Comparison of ENCODE assay signal across 9 mouse cellular contexts in the genomic region with DNA sequence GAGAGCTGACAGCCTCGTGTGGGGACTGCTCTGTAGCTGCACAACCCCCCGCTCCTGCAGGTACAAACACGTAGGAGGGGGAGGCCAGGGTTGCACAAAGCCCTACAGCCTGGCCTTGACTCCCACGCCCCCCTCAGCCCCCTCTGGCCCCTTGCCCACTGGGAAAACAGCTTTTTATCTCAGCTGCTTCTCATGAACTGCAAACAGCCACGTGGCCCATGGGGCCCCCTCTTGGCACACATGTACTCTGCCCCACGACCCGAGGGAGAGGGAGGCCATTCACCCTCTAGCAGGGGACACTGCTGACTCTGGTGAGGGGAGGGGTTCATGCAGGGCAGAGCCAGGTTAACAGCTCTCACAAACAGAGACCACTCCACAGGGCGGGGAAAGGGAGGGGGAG. TPM values are rescaled to one million over a fixed set of nuclear protein-coding genes. Genes with fewer than 3 reads are reported as not detected.
DNase-seq lines count a peak whose midpoint lies in the region; ATAC-seq and TF ChIP-seq lines count a peak whose summit lies in the region.
"Had no signal": no experiment of that assay in that cellular context is flagged by ENCODE, and none has a peak within 500 bp of the region (broad histone marks: within the 10 kb centered on the region; RNA-seq: fewer than 3 reads in every experiment).

No protein-coding gene starts in this region.

- DNase-seq in heart, adult 9 months (ENCODE audit: low spot score in 2 of 2): no peak
- DNase-seq in lung, postnatal 10 days: peak; percentile 12
- DNase-seq in lung, postnatal 25 days (ENCODE audit: low spot score): no peak
- peak; percentile 89 for DNase-seq in liver, postnatal 0 days
- no peak for DNase-seq in frontal cortex, postnatal 25 days (ENCODE audit: low spot score in 2 of 2)
- no peak for DNase-seq in gastrocnemius, adult 18-20 months (ENCODE audit: low spot score)

- no peaks in the 10 kb centered on the region for H3K27me3 ChIP-seq in heart, embryonic 13.5 days (replicated peaks)
- no peaks in the 10 kb centered on the region for H3K27me3 ChIP-seq in intestine, embryonic 16.5 days (replicated peaks; ENCODE audit: control insufficient read depth, insufficient read depth, low read length)
- H3K27me3 ChIP-seq in liver, postnatal 0 days (ENCODE audit: insufficient read depth, low read length): no peaks in the 10 kb centered on the region

- 29% methylated on average over 8 of the region's 8 CpGs for WGBS in heart, embryonic 13.5 days
- WGBS in intestine, embryonic 16.5 days: 27% methylated on average over 8 of the region's 8 CpGs
- 40% methylated on average over 7 of the region's 8 CpGs for WGBS in liver, postnatal 0 days (ENCODE audit: insufficient replicate concordance)

- H3K4me1 ChIP-seq in heart, embryonic 13.5 days: peaks cover 94% of the 10 kb centered on the region
- peaks cover 82% of the 10 kb centered on the region for H3K4me1 ChIP-seq in intestine, embryonic 16.5 days (ENCODE audit: control insufficient read depth, insufficient read depth, low read length)
- peaks cover 58% of the 10 kb centered on the region for H3K4me1 ChIP-seq in liver, postnatal 0 days (ENCODE audit: insufficient read depth)

- no peak overlapping the region for H3K4me2 ChIP-seq in heart, embryonic 13.5 days
- H3K4me2 ChIP-seq in intestine, embryonic 16.5 days (ENCODE audit: low read depth, low read length): no peak overlapping the region
- H3K4me2 ChIP-seq in liver, postnatal 0 days (ENCODE audit: low read depth, low read length): no peak overlapping the region

- H3K4me3 ChIP-seq in heart, embryonic 13.5 days: no peak overlapping the region
- no peak overlapping the region for H3K4me3 ChIP-seq in intestine, embryonic 16.5 days (ENCODE audit: low read length)
- H3K4me3 ChIP-seq in liver, postnatal 0 days (ENCODE audit: low read depth, low read length): no peak overlapping the region

- no peaks in the 10 kb centered on the region for H3K9me3 ChIP-seq in heart, embryonic 13.5 days
- no peaks in the 10 kb centered on the region for H3K9me3 ChIP-seq in intestine, embryonic 16.5 days (ENCODE audit: control insufficient read depth, low read length)
- no peaks in the 10 kb centered on the region for H3K9me3 ChIP-seq in liver, postnatal 0 days (ENCODE audit: low read length)

- peak overlapping the region; percentile 21; the same call in 1 of the 2 replicates for H3K9ac ChIP-seq in heart, embryonic 13.5 days
- H3K9ac ChIP-seq in intestine, embryonic 16.5 days (ENCODE audit: low read depth, low read length): peak overlapping the region; percentile 61
- no peak overlapping the region for H3K9ac ChIP-seq in liver, postnatal 0 days (replicated peaks)

- peak overlapping the region; percentile 94 for H3K27ac ChIP-seq in heart, embryonic 13.5 days (replicated peaks)
- H3K27ac ChIP-seq in intestine, embryonic 16.5 days (ENCODE audit: low read length): peak overlapping the region; percentile 97
- H3K27ac ChIP-seq in liver, postnatal 0 days (ENCODE audit: low read depth): peak overlapping the region; percentile 92
- H3K27ac ChIP-seq: macrophage had no signal

- ATAC-seq in heart, embryonic 13.5 days (ENCODE audit: extremely low read depth, insufficient number of reproducible peaks, low FRiP score, low TSS enrichment): peak; percentile 41; the same call in 1 of the 2 replicates
- ATAC-seq in intestine, embryonic 16.5 days: peak; percentile 91
- peak; percentile 91 for ATAC-seq in liver, postnatal 0 days

- no peaks in the 10 kb centered on the region for H3K36me3 ChIP-seq in heart, embryonic 13.5 days
- no peaks in the 10 kb centered on the region for H3K36me3 ChIP-seq in intestine, embryonic 16.5 days (ENCODE audit: control insufficient read depth, insufficient read depth, low read length)
- no peaks in the 10 kb centered on the region for H3K36me3 ChIP-seq in liver, postnatal 0 days (replicated peaks; ENCODE audit: insufficient read depth, low read length)

- TF ChIP-seq EP300 in liver, postnatal 0 days (IDR thresholded peaks at IDR 0.05; ENCODE audit: low read depth): peak; percentile 93

- no peak for TF ChIP-seq CTCF in liver, postnatal 0 days (IDR thresholded peaks at IDR 0.05; ENCODE audit: low read depth)

RNA-seq across cellular contexts. Expression of gene Mrpl23, which starts 36.5 kb away (rescaled TPM):
- polyA plus RNA-seq in heart, embryonic 13.5 days (2015; fragmentation: Nextera tagmentation; extraction: Ambion mirVana): 15.6 and 17.7 TPM in 2 replicates
- 50.3 and 58.1 TPM in 2 replicates for polyA plus RNA-seq in intestine, embryonic 16.5 days (2015; fragmentation: Nextera tagmentation; extraction: Ambion mirVana)
- polyA plus RNA-seq in liver, postnatal 0 days (2015; fragmentation: Nextera tagmentation; extraction: Ambion mirVana): 18.7 and 19.3 TPM in 2 replicates
- 1 to 10 TPM; 1.7 to 1.9 TPM for total RNA-seq in gastrocnemius, adult 18-20 months (2021)

Comparison
In these comparisons a context has a peak if more than half of its experiments do, and no peak if none do; other contexts are left out.
1. DNase-seq: peak in lung, postnatal 10 days (single experiment) and liver, postnatal 0 days (single experiment); none in heart, adult 9 months (0 of 2), lung, postnatal 25 days (single experiment), frontal cortex, postnatal 25 days (0 of 2) and gastrocnemius, adult 18-20 months (single experiment).
2. ATAC-seq: peak in every context shown above with its lines; median percentile 91 in intestine, embryonic 16.5 days; 91 in liver, postnatal 0 days; 41 in heart, embryonic 13.5 days.
3. Peak in every context shown above with its lines, with median percentiles within 50 percentile points of each other: H3K27ac ChIP-seq.